8 mouse cellular contexts compared by ENCODE assay signal in genomic region chr10:95941768-95942425, GRCm38 (mm10). TPM values are rescaled to one million over a fixed set of nuclear protein-coding genes. Genes with fewer than 3 reads are reported as not detected.
DNase-seq lines count a peak whose midpoint lies in the region; ATAC-seq and TF ChIP-seq lines count a peak whose summit lies in the region.

No protein-coding gene starts in this region.

- peak overlapping the region; percentile 99 for H3K4me3 ChIP-seq in bone marrow macrophage, adult 2 months (ENCODE audit: insufficient read depth, low read length)
- peak overlapping the region; percentile 83 for H3K4me3 ChIP-seq in hindbrain, embryonic 10.5 days
- H3K4me3 ChIP-seq in midbrain, embryonic 12.5 days = 0 out of 2 replicates have a peak overlapping the region, but pooled peaks have one; percentile 69

- no peak overlapping the region for H3K9ac ChIP-seq in midbrain, embryonic 12.5 days (replicated peaks)

- H3K36me3 ChIP-seq in hindbrain, embryonic 10.5 days = no peaks in the 10 kb centered on the region
- H3K36me3 ChIP-seq in midbrain, embryonic 12.5 days = no peaks in the 10 kb centered on the region

- intact Hi-C loops in heart, postnatal 14 days (cut with DNase I) = no loop called here

- 60% methylated on average over 6 of the region's 6 CpGs for WGBS in hindbrain, embryonic 10.5 days
- WGBS in midbrain, embryonic 12.5 days = 67% methylated on average over 6 of the region's 6 CpGs

- H3K4me1 ChIP-seq in bone marrow macrophage, adult 2 months (ENCODE audit: control insufficient read depth, insufficient read depth, low read length) = peaks cover 17% of the 10 kb centered on the region
- peaks cover 20% of the 10 kb centered on the region for H3K4me1 ChIP-seq in hindbrain, embryonic 10.5 days (replicated peaks)
- peaks cover 15% of the 10 kb centered on the region for H3K4me1 ChIP-seq in midbrain, embryonic 12.5 days

- no peaks in the 10 kb centered on the region for H3K27me3 ChIP-seq in hindbrain, embryonic 10.5 days (ENCODE audit: insufficient read depth, poor library complexity, severe bottlenecking)
- no peaks in the 10 kb centered on the region for H3K27me3 ChIP-seq in midbrain, embryonic 12.5 days

- peak overlapping the region; percentile 70 for H3K4me2 ChIP-seq in midbrain, embryonic 12.5 days (replicated peaks)

- H3K9me3 ChIP-seq in hindbrain, embryonic 10.5 days = no peaks in the 10 kb centered on the region
- H3K9me3 ChIP-seq in midbrain, embryonic 12.5 days = no peaks in the 10 kb centered on the region

- no peak for TF ChIP-seq CTCF in bone marrow macrophage, adult 2 months (IDR thresholded peaks at IDR 0.05; ENCODE audit: low read depth, low read length)

- ATAC-seq in midbrain, embryonic 12.5 days (ENCODE audit: low FRiP score, low read depth) = no peak

- TF ChIP-seq POLR2A in bone marrow macrophage, adult 2 months (IDR thresholded peaks at IDR 0.05; ENCODE audit: borderline replicate concordance, low read depth, low read length) = no peak

- DNase-seq in heart, adult 8-10 months (ENCODE audit: low spot score) = peak; percentile 13
- DNase-seq in heart, postnatal 14 days = no peak
- DNase-seq in hindbrain, embryonic 10.5 days (ENCODE audit: low spot score) = no peak
- DNase-seq in urinary bladder, postnatal 36 days (ENCODE audit: low spot score in 2 of 2) = no peak
- no peak for DNase-seq in ovary, postnatal 14 days (ENCODE audit: low spot score)
- no peak for DNase-seq in gastrocnemius, adult 18-20 months (ENCODE audit: low spot score)

- peak overlapping the region; percentile 84 for H3K27ac ChIP-seq in bone marrow macrophage, adult 2 months (ENCODE audit: insufficient read depth, low read depth, low read length)
- no peak overlapping the region for H3K27ac ChIP-seq in hindbrain, embryonic 10.5 days
- H3K27ac ChIP-seq in midbrain, embryonic 12.5 days (replicated peaks) = no peak overlapping the region

RNA-seq across cellular contexts. Expression of gene Eea1, which starts 1.4 kb away (rescaled TPM):
- total RNA-seq in heart, adult 8-10 months (2022) = 10 to 100 TPM; 30.4 to 36.9 (median 30.9) TPM
- 10 to 100 TPM; 31.7 TPM for total RNA-seq in heart, postnatal 14 days (2021)
- polyA plus RNA-seq in bone marrow macrophage, adult 2 months (2012; ENCODE audit: insufficient read depth, insufficient read length, missing spikeins) = 37.9 and 43.9 TPM in 2 replicates
- 9.2 and 10.3 TPM in 2 replicates for polyA plus RNA-seq in hindbrain, embryonic 10.5 days (2016; fragmentation: Nextera tagmentation; extraction: Ambion mirVana)
- 18.9 and 19.5 TPM in 2 replicates for polyA plus RNA-seq in midbrain, embryonic 12.5 days (2016; fragmentation: Nextera tagmentation; extraction: Ambion mirVana)
- 10 to 100 TPM; 23.6 to 29.5 TPM for total RNA-seq in gastrocnemius, adult 18-20 months (2021)
